Mouse (Mus musculus): Measurements from ENCODE around the gene Hspb11. TPM values are rescaled to one million over a fixed set of nuclear protein-coding genes. Genes with fewer than 3 reads are reported as not detected.

Gene Hspb11
- polyA plus RNA-seq, 1 experiment from 2014 or later: 6.4 TPM

DNA sequence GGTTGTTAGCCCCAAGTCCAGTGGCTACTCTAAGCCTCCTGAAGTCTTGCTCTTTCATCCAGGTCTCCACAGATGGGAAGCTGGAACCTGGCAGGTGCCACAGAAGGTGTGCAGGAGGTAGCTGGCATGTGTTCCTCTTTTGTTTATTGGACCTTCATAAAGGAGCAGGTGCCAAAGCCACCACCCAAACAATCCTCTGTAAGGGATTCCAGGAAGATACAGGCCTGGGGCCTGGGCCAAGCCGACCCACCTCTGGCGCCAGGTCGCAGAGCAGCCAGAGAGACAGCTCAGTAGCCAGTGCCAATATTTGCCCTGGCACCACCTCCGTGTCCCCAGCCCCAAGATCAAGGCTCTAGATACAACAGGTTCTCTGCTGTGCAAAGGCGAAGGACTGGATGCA lies 31.9 kb upstream of the Hspb11 start:
- Histone ChIP-seq H3K9ac (ENCODE audit: low read depth, low read length) (no peak overlapping the region), H3K27me3 (ENCODE audit: control insufficient read depth, insufficient read depth, low read depth, low read length) (no peaks in the 10 kb centered on the region), H3K4me1 (ENCODE audit: control insufficient read depth, low read depth, low read length) (peaks cover 36% of the 10 kb centered on the region), H3K9me3 (replicated peaks; ENCODE audit: control insufficient read depth, low read length) (no peaks in the 10 kb centered on the region), H3K36me3 (ENCODE audit: control insufficient read depth, insufficient read depth) (no peaks in the 10 kb centered on the region), H3K27ac (ENCODE audit: low read length) (no peak overlapping the region), H3K4me2 (ENCODE audit: low read depth, low read length) (no peak overlapping the region), H3K4me3 (ENCODE audit: low read depth, low read length) (no peak overlapping the region)
- WGBS (ENCODE audit: insufficient replicate concordance): 77% methylated on average over 5 of the region's 5 CpGs
- ATAC-seq (ENCODE audit: low read depth): no peak

DNA sequence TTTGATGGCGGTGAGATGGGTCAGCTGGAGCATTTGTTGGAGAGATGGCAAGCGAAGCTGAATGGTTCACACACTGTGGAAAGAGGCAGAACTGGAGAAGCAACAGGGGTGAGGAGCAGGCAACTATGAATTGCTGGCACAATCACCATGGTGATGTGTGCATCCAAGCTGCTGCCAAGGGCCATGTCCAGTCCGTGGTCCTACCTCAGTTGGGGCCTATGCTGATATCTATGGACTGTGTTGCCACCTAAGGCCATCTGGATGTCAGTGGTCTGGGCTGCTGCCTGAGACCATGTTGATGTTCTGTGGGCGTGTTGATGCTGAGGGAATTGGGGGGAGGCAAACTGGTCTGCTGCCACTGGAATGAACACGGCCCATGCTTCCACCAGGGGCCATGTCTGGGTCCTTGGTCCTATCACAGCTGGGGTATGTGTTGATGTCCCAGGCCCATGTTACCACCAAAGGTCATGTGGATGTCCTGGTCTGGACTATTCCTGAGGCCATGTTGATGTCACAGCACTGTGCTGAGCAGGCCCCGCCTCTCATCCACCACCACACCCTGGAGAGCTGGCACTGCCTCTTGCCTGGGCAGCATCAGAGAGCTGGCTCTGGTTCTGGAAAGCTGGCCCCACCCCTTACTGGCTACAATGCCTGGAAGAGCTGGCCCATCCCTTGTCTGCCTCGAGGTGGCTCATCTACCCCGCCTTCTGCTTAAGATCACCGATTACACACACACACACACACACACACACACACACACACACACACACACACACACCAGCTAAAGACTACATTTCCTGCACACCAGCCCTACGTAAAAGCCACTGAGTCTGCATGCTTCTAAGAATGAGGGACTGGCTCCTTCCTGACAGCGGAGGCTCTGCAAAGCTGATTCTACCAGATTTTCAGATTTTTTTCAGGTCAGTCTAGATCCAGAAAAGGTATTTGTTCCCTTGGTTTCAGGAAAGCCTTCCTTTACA lies 29.9 kb upstream of the Hspb11 start:
- Histone ChIP-seq H3K27me3 (ENCODE audit: control insufficient read depth, insufficient read depth, low read depth, low read length) (no peaks in the 10 kb centered on the region), H3K36me3 (ENCODE audit: control insufficient read depth, insufficient read depth) (no peaks in the 10 kb centered on the region), H3K27ac (ENCODE audit: low read length) (no peak overlapping the region), H3K4me3 (ENCODE audit: low read depth, low read length) (no peak overlapping the region), H3K4me2 (ENCODE audit: low read depth, low read length) (no peak overlapping the region), H3K9ac (ENCODE audit: low read depth, low read length) (no peak overlapping the region), H3K9me3 (replicated peaks; ENCODE audit: control insufficient read depth, low read length) (no peaks in the 10 kb centered on the region), H3K4me1 (ENCODE audit: control insufficient read depth, low read depth, low read length) (peaks cover 17% of the 10 kb centered on the region)
- WGBS (ENCODE audit: insufficient replicate concordance): 60% methylated on average over 11 of the region's 11 CpGs
- ATAC-seq (ENCODE audit: low read depth): peak; percentile 71

DNA sequence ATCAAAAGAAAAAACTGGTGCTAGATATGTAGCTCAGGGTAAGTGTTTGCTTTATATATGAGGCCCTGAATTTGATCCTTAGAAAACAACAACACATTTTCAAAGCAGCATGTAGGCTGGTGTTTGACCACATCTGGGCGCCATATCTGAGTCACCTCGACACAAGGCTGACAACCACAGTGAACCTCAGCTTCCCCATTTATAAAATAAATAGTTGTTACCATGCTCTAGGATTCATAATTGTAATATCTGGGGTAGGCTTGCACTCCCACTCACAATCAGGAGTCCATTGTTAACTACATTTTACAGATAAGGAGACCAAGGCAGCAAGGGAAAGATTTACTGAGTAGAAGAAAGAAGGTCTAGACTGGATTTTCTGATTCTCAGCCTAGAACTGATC lies 27.1 kb upstream of the Hspb11 start:
- no peaks in the 10 kb centered on the region for H3K36me3 ChIP-seq (ENCODE audit: control insufficient read depth, insufficient read depth)
- no peak overlapping the region for H3K4me3 ChIP-seq (ENCODE audit: low read depth, low read length)
- no peaks in the 10 kb centered on the region for H3K27me3 ChIP-seq (ENCODE audit: control insufficient read depth, insufficient read depth, low read depth, low read length)
- peaks cover 9% of the 10 kb centered on the region for H3K4me1 ChIP-seq (ENCODE audit: control insufficient read depth, low read depth, low read length)
- no peak overlapping the region for H3K27ac ChIP-seq (ENCODE audit: low read length)
- no peak overlapping the region for H3K4me2 ChIP-seq (ENCODE audit: low read depth, low read length)
- no peak overlapping the region for H3K9ac ChIP-seq (ENCODE audit: low read depth, low read length)
- no peak for ATAC-seq (ENCODE audit: low read depth)
- WGBS (ENCODE audit: insufficient replicate concordance): 36% methylated on average over 2 of the region's 2 CpGs
- no peaks in the 10 kb centered on the region for H3K9me3 ChIP-seq (replicated peaks; ENCODE audit: control insufficient read depth, low read length)

DNA sequence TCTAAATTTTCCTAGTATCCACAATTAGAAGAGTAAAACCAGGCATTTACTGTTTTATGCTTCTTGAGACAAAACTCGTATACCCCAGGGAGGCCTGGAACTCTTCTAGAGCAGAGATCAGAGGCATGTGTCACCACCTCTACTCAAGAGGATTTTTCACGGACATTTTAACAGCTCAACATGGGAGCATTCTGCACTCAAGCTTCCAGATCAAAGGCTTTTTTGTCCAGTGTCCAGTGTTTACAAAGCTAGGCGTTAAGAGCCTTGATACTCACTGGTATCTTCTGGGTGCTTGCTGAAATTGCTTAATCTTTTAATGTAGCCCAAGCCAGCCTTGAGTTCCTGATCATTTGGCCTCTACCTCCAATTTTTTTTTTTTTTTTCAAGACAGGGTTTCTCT lies 21.2 kb upstream of the Hspb11 start:
- no peak overlapping the region for H3K4me2 ChIP-seq (ENCODE audit: low read depth, low read length)
- H3K27ac ChIP-seq (ENCODE audit: low read length): no peak overlapping the region
- no peak for ATAC-seq (ENCODE audit: low read depth)
- H3K4me1 ChIP-seq (ENCODE audit: control insufficient read depth, low read depth, low read length): no peaks in the 10 kb centered on the region
- WGBS (ENCODE audit: insufficient replicate concordance): 69% methylated on average over 3 of the region's 3 CpGs
- H3K9ac ChIP-seq (ENCODE audit: low read depth, low read length): no peak overlapping the region
- no peaks in the 10 kb centered on the region for H3K27me3 ChIP-seq (ENCODE audit: control insufficient read depth, insufficient read depth, low read depth, low read length)
- no peaks in the 10 kb centered on the region; the same call in 1 of the 2 replicates for H3K36me3 ChIP-seq (ENCODE audit: control insufficient read depth, insufficient read depth)
- H3K9me3 ChIP-seq (replicated peaks; ENCODE audit: control insufficient read depth, low read length): no peaks in the 10 kb centered on the region
- no peak overlapping the region for H3K4me3 ChIP-seq (ENCODE audit: low read depth, low read length)

DNA sequence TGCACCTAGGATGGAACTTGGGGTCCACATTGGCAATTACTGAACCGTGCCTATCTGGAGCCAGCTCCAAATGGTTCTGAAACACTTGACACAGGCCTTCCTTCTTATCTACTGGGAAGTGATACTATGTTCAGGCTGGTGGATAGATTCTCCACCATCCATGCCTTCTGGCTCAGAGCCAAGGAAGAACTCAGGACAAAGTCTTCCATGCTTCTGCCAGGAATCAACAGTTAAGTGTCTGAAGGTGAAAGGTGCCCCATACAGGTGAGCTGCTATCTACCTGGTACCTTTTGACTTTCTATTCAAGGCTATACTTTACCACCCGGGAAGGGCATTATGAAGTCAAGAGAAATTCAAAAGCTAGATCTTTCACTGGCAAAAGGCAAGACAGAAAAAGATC lies 15.1 kb upstream of the Hspb11 start:
- no peaks in the 10 kb centered on the region for H3K4me1 ChIP-seq (ENCODE audit: control insufficient read depth, low read depth, low read length)
- no peak overlapping the region for H3K27ac ChIP-seq (ENCODE audit: low read length)
- H3K9me3 ChIP-seq (replicated peaks; ENCODE audit: control insufficient read depth, low read length): no peaks in the 10 kb centered on the region
- no peak overlapping the region for H3K4me3 ChIP-seq (ENCODE audit: low read depth, low read length)
- no peak for ATAC-seq (ENCODE audit: low read depth)
- H3K9ac ChIP-seq (ENCODE audit: low read depth, low read length): no peak overlapping the region
- H3K27me3 ChIP-seq (ENCODE audit: control insufficient read depth, insufficient read depth, low read depth, low read length): no peaks in the 10 kb centered on the region
- peaks cover 4% of the 10 kb centered on the region for H3K36me3 ChIP-seq (ENCODE audit: control insufficient read depth, insufficient read depth)
- no peak overlapping the region for H3K4me2 ChIP-seq (ENCODE audit: low read depth, low read length)
- WGBS (ENCODE audit: insufficient replicate concordance): 75% methylated on average over 2 of the region's 2 CpGs

DNA sequence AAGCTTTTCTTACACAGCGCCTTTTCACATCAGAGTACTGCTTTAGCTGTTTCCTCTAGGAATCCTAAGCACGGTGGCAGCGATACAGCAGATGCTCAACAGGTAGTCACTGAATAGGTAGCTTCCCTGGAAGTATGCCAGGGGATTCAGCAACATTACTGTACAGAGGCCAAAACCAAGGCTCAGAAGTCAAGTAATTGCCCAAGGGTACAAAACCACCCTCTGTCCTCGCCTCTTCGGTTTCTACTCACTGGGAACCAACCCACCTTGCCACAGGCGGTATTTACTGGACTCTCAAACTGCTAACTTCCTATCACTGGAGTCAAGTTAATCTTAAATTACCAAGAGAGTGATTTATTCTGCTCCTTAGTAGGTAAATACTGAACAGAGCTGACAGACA lies 13.2 kb upstream of the Hspb11 start:
- no peaks in the 10 kb centered on the region; the same call in none of the 2 replicates for H3K4me1 ChIP-seq (ENCODE audit: control insufficient read depth, low read depth, low read length)
- no peaks in the 10 kb centered on the region for H3K9me3 ChIP-seq (replicated peaks; ENCODE audit: control insufficient read depth, low read length)
- H3K4me2 ChIP-seq (ENCODE audit: low read depth, low read length): no peak overlapping the region
- H3K4me3 ChIP-seq (ENCODE audit: low read depth, low read length): no peak overlapping the region
- 84% methylated on average over 6 of the region's 6 CpGs for WGBS (ENCODE audit: insufficient replicate concordance)
- peaks cover 4% of the 10 kb centered on the region for H3K36me3 ChIP-seq (ENCODE audit: control insufficient read depth, insufficient read depth)
- no peak overlapping the region for H3K9ac ChIP-seq (ENCODE audit: low read depth, low read length)
- H3K27ac ChIP-seq (ENCODE audit: low read length): no peak overlapping the region
- H3K27me3 ChIP-seq (ENCODE audit: control insufficient read depth, insufficient read depth, low read depth, low read length): no peaks in the 10 kb centered on the region
- ATAC-seq (ENCODE audit: low read depth): no peak

DNA sequence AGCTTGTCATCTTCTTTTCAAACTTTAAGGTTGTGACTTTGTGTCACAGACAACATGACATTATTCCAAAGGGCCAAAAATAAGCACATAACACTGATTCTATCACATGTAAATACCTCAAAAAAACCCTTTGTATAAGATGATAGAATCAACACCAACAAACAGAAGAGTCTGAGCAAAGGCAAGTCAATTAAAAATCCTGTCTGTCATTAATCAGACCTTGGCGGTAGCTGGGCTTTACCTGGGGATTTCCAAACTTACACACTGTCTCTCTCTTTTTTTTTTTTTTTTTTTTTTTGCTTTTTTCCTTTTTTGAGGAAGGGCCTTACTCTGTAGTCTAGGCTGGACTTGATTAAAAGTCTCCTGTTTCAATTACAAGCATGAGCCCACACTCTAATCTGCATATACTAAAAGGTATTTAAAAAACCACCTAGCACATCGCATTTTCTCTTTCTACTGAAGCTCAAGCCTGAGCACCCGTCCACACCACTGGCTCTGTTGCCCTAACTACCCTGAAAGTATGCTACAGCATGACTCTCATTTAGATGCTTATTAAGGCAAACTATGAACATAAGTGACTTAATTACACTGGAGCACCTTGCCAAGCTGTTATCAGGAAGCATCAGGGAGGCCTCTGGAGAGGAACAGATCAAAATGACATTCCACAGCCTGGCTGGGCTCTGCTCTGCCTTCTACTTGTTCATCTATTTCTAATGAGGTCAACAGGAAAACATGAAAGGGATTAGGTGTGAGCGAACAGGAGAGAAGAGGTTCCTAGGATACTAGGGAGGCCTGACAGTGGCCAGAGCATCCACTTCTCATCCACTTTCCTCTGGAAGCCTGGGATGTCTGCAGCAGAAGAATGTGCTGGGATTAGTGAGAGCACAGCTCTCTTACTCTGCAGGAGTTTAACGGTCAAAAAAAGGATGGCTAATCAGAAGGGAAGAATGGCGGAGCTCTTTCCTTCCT lies 9.7 kb upstream of the Hspb11 start:
- Histone ChIP-seq H3K9me3 (replicated peaks; ENCODE audit: control insufficient read depth, low read length) (no peaks in the 10 kb centered on the region), H3K4me3 (ENCODE audit: low read depth, low read length) (no peak overlapping the region), H3K4me1 (ENCODE audit: control insufficient read depth, low read depth, low read length) (peaks cover 4% of the 10 kb centered on the region), H3K36me3 (ENCODE audit: control insufficient read depth, insufficient read depth) (peaks cover 4% of the 10 kb centered on the region; the same call in 1 of the 2 replicates), H3K4me2 (ENCODE audit: low read depth, low read length) (no peak overlapping the region), H3K27me3 (ENCODE audit: control insufficient read depth, insufficient read depth, low read depth, low read length) (no peaks in the 10 kb centered on the region), H3K9ac (ENCODE audit: low read depth, low read length) (no peak overlapping the region), H3K27ac (ENCODE audit: low read length) (no peak overlapping the region)
- no peak for ATAC-seq (ENCODE audit: low read depth)
- WGBS (ENCODE audit: insufficient replicate concordance): 79% methylated on average over 6 of the region's 6 CpGs

DNA sequence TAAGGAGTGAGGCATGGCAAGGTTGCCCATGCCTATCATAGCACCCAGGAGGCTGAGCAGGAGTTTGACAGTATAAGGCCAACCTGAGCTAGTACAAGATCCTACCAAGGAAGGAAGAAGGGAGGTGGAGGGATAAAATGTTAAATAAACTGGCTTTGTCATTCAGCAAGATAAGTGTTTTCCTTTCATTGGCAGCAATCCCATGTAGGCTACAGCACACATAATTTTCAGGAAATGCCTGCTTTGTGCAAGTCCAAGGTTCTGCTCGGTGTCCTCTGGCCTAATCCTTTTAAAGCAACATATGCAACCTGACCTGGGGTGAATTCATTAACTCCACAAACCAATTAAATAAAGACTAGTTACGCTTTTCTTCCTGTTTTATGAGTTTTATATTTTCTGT lies 8.0 kb upstream of the Hspb11 start:
- Histone ChIP-seq H3K9me3 (replicated peaks; ENCODE audit: control insufficient read depth, low read length) (no peaks in the 10 kb centered on the region), H3K4me3 (ENCODE audit: low read depth, low read length) (no peak overlapping the region), H3K36me3 (ENCODE audit: control insufficient read depth, insufficient read depth) (no peaks in the 10 kb centered on the region), H3K27me3 (ENCODE audit: control insufficient read depth, insufficient read depth, low read depth, low read length) (no peaks in the 10 kb centered on the region), H3K4me2 (ENCODE audit: low read depth, low read length) (no peak overlapping the region), H3K9ac (ENCODE audit: low read depth, low read length) (no peak overlapping the region), H3K27ac (ENCODE audit: low read length) (no peak overlapping the region), H3K4me1 (ENCODE audit: control insufficient read depth, low read depth, low read length) (peaks cover 11% of the 10 kb centered on the region)
- 0 out of 2 replicates have a peak, but pooled peaks have one; percentile 50 for ATAC-seq (ENCODE audit: low read depth)
- 51% methylated on average over 2 of the region's 2 CpGs for WGBS (ENCODE audit: insufficient replicate concordance)
